Mouse (Mus musculus): ENCODE results near the gene Gal3st1. TPM values are rescaled to one million over a fixed set of nuclear protein-coding genes. Genes with fewer than 3 reads are reported as not detected.

Gal3st1 gene
- polyA plus RNA-seq, 1 experiment, result not detected

DNA sequence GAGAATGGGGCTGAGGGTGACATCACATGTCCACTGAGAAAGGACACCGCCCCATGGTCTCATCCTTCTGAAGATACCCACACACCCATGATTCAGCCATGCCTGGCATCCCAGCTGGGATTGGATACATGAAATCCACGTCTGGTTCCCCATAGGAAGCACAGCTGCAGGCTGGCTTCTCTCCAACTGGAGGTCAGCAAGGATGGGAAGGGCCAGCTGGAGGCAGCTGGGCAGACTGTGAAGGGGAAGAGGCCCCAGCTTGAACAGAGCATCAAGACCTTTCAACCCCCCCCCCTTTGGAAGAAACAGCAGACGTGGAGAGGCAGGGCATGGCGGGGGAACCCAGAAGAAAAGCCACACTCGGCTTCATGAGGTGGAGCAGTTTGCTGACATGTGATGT lies 63.1 kb downstream of the Gal3st1 start:
- TF ChIP-seq GATA1 (IDR thresholded peaks at IDR 0.05; ENCODE audit: low read length), result no peak

DNA sequence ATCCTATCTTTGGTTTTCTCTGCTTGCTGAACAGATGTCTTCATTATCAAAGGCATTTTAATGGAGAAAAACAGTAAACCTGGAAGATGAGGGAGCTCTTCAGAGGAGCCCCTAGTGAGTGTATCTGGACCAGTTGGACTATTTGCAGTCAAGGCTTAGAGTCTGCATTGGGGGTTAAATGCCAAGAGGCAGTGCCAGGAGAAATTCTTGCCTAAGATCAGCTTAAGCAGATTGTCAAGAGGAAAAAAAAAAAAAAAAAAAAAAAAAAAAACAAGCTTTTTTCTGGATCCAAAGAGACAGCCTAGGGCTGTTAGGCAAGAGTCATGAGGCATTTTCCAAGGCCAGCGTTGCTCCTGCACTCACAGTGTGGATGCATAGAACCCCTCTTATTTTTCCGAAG lies 64.3 kb downstream of the Gal3st1 start:
- TF ChIP-seq GATA1 (IDR thresholded peaks at IDR 0.05; ENCODE audit: low read length), result no peak

DNA sequence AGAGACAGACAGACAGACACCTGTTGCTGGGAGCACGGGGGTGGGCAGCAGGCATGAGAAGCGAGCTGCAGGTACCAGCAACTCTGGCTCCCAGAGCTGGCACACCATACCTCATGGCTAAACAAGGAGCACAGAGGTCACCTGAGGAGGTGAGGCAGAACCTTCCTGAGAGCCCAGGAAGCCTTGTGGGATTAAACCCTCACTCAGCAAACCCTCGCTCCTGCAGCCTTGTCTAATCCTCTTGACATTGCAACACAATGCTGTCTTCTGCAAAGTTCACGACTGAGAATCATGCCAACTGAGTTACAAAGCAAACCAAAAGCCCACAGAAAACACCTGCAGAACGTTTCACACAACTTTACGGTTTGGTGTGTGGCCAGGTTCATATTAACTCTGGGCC lies 65.0 kb downstream of the Gal3st1 start:
- TF ChIP-seq GATA1 (IDR thresholded peaks at IDR 0.05; ENCODE audit: low read length), result no peak

Other genes starting within 250 kb of the Gal3st1 start
- gene Osbp2, start 119.7 kb upstream of the Gal3st1 start, polyA plus RNA-seq (2012), result not detected in 2 replicates
- gene 4921536K21Rik, start 88.5 kb upstream of the Gal3st1 start, polyA plus RNA-seq (2012), result not detected in 2 replicates
- not detected in 2 replicates for gene Dusp18, start 88.4 kb upstream of the Gal3st1 start, polyA plus RNA-seq (2012)
- gene Slc35e4, start 69.0 kb upstream of the Gal3st1 start, polyA plus RNA-seq (2012), result not detected in 2 replicates
- gene Tcn2, start 51.5 kb upstream of the Gal3st1 start, polyA plus RNA-seq (2012), result 0.03 and 0.10 TPM in 2 replicates
- gene Pes1, start 19.7 kb upstream of the Gal3st1 start, polyA plus RNA-seq (2012), result 25.5 and 78.4 TPM in 2 replicates
- not detected in 2 replicates for gene 4930556J24Rik, start 6.9 kb upstream of the Gal3st1 start, polyA plus RNA-seq (2012)
- gene Sec14l4, start 47.8 kb downstream of the Gal3st1 start, polyA plus RNA-seq (2012), result not detected in 2 replicates
- not detected in 2 replicates for gene Sec14l3, start 81.2 kb downstream of the Gal3st1 start, polyA plus RNA-seq (2012)
- gene Mtfp1, start 111.8 kb downstream of the Gal3st1 start, polyA plus RNA-seq (2012), result 18.8 and 27.1 TPM in 2 replicates
- 1.5 and 1.7 TPM in 2 replicates for gene Sec14l2, start 139.8 kb downstream of the Gal3st1 start, polyA plus RNA-seq (2012)
- 7.3 and 7.4 TPM in 2 replicates for gene Rnf215, start 151.6 kb downstream of the Gal3st1 start, polyA plus RNA-seq (2012)
- gene Ccdc157, start 176.7 kb downstream of the Gal3st1 start, polyA plus RNA-seq (2012), result 1.1 and 1.4 TPM in 2 replicates
- 149 and 186 TPM in 2 replicates for gene Sf3a1, start 176.7 kb downstream of the Gal3st1 start, polyA plus RNA-seq (2012)
- gene Tbc1d10a, start 203.2 kb downstream of the Gal3st1 start, polyA plus RNA-seq (2012), result 21.6 and 22.7 TPM in 2 replicates
- gene Castor1, start 234.6 kb downstream of the Gal3st1 start, polyA plus RNA-seq (2012), result 1.2 and 2.7 TPM in 2 replicates